Mouse (Mus musculus): ENCODE measurements around the gene Gm10642.

The Gm10642 gene

DNA sequence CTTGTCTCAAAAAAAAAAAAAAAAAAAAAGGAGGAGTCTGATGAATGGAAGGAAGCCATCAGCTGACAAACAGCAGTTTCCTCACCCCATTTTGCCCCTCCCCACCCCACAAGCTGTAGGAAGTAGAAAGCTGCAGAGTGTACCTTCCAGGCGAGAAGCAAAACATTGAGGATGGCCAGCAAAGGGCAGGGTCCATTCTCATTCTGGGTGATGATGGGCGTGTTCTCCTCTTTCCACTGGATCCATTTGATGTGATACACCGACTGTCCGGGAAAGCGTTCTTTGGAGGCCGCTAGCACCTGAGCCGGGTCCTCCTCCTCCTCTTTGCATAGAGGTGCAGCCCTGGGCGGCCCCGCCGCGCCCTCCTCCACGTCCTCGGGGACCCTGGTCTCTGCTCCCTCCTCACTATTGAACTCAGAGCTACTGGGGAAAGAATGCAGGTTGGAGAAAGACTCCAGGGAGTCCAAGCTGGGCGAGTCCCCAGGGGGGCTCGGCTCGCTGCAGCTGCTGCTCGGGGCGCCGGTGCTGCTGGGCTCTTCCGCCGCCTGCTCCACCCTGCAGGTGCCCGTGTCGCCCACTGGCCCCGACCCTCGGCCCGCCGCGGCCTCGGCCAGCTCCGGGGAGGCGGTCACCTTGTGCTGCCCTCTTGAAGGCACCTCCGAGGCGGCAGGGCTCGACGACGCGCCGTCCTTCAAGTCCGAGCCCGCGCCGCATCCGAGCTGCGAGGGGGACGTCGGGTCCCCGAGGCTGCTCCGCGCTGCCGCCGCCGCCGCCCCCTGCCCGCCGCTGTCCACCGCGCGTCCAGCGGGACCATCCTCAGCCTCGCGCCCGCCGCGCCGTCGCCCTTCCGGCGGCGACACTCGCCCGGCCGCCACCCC, at the start of gene Gm10642:
TSS of gene Gm10642 (plus strand) at position 122 of the 878 bp plus-strand sequence.
- peak; percentile 74 to 80 for DNase-seq

GRCm38 (mm10) chr9:70611026-70611673, 44.9 kb upstream of the Gm10642 start:
- no peak for DNase-seq

GRCm38 (mm10) chr9:70629711-70630110, 26.3 kb upstream of the Gm10642 start:
- no peak for DNase-seq

GRCm38 (mm10) chr9:70631665-70632064, 24.4 kb upstream of the Gm10642 start:
- DNase-seq: no peak

GRCm38 (mm10) chr9:70636748-70637147, 19.3 kb upstream of the Gm10642 start:
- no peak for DNase-seq

GRCm38 (mm10) chr9:70650260-70650659, 5.8 kb upstream of the Gm10642 start:
- DNase-seq: peak in 1 of 2 experiments; percentile 10

DNA sequence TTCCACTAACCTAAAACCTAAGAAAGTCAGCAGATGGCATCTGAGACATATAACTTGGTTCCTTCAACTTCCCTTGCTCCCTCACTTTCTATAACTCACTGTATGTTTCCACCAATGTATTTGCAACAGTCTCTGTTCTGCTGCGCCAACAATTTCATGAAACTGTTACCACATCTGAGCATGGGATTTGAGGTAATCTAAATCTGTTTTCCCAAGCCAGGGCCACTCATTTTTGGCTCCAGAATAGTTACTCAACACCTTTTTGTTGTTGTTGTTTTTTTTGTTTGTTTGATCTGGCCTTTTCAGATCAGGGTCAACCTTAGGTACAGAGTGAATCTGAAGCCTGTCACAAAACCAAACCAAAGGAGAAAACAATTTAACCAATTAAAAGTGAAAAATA, 5.1 kb upstream of the Gm10642 start:
- no peak for DNase-seq

DNA sequence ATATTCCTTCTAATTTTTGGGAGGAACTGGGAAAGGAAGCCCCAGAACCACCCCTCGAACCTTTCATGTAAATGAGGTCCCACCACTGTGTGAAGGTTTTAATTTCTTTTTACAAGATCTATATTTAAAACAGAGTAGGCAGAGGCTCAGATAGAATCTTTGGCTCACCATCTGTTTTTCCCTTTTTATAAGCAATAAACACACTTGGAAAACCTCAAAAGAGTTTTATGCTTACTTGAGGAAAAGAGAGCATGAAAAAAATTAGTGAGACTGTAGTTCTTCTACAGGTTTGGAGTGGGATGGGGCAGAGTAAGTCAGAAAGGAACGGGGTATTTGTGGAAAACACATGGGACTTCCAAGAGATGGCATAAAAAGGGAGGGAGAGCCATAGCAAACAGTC, 3.8 kb upstream of the Gm10642 start:
- DNase-seq: no peak

DNA sequence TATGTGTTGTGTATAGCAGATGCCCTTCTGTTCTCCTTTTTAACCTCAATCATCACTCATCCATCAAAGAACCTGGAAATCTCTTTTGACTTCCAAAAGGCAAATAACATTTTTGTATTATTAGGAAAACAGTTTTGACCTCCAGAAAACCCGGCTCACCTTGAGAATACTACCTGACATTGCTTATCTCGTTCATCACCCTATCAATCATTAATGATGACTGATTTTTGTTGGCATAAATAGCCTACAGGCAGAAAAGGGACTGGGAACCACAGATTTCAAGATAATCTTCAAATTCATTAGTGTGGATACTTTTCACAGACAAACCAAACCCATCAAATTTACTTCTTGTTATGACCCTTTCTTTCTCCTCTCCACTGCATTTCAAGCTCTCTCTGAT, 2.2 kb upstream of the Gm10642 start:
- DNase-seq: no peak

GRCm38 (mm10) chr9:70654496-70654895, 1.6 kb upstream of the Gm10642 start:
- DNase-seq: no peak

DNA sequence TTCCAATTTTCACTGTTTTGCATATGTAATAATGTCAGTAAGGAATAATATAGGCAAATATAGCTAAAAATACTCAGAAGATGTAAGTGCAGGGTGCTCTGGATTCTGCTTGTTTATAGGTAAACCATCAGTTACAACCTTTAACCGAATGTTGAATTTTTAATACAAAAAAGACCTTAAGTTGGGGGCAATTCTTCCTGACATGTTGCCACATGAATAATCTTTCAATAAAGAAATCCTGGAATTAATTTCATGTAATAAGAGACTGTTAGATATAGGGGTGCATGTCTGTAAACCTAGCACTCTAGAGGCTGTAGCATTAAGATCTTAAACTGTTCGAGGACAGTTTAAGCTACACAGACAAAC, 304 bp upstream of the Gm10642 start:
- DNase-seq: no peak

- peak; percentile 99 for DNase-seq
Observed at GRCm38 (mm10) chr9:70657013-70657967, 1.2 kb downstream of the Gm10642 start, which contains the start of gene Mindy2. Gene Mindy2, minus strand, starts transcription at chr9:70657174.

DNA sequence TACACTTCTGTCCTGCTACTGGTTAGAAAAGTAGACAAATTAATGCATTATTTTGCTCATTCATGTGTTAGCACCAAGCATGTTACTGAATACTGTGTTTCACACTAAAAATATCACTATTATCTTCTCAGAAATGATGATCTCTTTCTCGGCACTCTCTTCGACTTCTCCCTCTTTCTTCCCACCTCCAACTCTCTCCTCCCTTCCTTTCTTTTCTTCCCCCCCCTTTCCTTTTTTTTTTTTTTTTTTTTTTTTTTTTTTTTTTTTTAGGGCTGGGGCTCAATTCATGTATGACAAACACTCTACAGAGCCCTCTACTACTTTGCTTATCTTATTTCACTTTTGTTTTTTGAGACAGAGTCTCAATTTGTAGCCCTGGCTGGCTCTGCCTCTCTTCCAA, 2.2 kb downstream of the Gm10642 start:
- DNase-seq: no peak

DNA sequence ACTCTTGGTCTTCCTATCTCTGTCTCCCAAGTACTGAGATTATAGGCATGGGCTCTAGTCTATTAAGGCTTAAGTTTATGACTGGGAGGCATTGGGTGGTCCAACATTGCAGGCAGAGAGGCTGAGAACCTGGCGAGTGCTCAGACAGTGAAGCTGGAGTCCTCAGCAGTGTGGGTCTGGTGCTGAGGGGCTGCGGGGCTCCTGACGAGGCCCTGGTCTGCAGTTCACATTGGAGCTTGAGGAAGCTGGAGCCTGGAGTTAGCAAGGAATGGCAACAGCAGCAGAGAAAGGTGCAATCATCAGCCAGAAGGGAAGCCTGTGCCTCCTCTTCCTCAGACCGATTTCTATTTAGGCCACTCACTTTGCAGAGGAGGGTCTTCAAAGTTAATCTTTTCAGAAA, 8.8 kb downstream of the Gm10642 start:
- DNase-seq: no peak

DNA sequence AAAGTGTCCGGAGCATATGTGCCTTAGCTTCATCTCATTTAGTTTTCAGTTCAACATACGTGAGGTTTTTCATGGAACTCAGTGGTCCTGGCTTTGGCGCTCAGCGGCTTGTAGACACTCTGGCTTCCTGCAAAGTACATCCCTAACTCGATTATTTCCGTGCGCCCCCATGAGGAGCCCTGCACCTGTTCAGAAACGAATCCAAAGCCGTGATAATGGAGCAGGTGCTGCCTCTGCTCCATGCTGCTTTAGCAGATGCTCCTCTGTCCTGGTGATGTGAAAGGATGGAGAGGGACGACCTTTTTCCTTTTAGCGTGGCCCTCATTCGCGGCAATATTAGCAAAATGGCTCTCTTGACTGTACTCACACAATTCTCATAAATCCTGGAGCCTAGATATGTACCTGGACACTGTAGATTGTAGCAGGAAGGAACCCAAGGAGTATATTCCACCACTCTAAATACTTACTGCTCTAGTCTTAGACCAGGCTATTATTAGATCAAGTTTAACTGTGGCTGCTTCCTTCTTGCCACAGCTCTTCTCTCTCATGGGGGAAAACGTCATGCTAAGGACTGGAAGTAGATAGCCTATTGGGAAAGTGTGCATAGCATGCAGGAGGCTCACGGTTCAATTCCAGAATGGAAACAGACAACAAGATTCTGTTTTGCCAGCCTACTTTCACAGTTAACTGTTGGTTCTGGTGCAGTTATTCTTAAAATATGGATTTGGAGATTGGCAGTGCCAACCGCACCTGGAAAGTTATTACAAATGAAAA, 9.5 kb downstream of the Gm10642 start:
- no peak for DNase-seq

DNA sequence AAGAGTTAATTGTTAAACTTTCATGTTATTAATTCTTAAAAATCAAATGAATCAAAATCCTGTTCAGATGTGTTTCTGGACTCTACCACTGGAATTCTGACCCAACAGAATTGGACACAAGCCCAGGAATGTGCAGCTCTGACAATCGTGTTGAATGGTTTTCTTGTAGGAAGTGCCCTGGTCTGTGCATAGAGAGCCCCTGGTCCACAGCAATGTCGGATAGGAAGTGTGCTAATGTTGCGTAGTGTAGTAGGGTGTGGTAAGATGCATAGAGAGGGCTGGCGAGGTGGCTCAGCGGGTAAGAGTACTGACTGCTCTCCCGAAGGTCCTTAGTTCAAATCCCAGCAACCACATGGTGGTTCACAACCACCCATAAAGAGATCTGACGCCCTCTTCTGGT, 10.8 kb downstream of the Gm10642 start:
- DNase-seq: no peak

GRCm38 (mm10) chr9:70668048-70668447, 12.0 kb downstream of the Gm10642 start:
- peak; percentile 47 to 53 for DNase-seq

DNA sequence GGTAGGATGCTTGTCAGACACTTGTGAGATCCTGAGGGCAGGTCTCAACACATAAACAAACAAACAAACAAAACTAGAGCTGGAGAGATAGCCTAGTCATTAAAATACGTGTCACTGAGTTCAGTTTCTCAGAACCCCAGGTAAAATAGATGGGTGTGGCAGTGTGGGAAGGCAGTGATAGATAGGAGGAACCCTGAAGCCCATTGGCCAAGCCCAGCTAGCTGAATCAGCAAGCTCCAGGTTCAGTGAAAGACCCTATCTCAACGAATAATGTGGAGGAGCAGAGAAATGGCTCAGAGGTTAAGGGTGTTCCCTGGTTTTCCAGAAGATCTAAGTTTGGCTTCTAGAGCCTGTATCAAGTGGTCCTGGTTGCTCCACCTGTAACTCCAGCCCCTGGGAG, 13.1 kb downstream of the Gm10642 start:
- DNase-seq: no peak

GRCm38 (mm10) chr9:70670381-70670780, 14.3 kb downstream of the Gm10642 start:
- no peak for DNase-seq

DNA sequence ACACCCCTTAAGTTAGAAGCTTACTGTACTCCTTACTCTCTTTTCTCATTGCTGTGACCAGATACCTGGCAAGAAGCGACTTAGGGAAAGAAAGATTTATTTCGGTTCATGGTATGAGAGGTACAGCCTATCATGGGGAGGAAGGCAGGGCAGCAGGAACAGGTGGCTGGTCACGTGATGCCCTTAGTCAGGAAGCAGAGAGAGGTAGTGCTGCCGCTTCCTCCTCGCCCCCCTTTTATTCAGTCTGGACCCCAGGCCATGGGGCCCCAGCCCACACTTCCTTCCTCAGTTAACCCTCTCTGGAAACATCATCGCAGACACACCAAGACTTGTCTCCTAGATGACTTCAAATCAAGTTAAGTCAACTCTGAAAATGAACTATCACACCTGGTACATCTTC, 15.2 kb downstream of the Gm10642 start:
- DNase-seq: peak; percentile 66 to 71

DNA sequence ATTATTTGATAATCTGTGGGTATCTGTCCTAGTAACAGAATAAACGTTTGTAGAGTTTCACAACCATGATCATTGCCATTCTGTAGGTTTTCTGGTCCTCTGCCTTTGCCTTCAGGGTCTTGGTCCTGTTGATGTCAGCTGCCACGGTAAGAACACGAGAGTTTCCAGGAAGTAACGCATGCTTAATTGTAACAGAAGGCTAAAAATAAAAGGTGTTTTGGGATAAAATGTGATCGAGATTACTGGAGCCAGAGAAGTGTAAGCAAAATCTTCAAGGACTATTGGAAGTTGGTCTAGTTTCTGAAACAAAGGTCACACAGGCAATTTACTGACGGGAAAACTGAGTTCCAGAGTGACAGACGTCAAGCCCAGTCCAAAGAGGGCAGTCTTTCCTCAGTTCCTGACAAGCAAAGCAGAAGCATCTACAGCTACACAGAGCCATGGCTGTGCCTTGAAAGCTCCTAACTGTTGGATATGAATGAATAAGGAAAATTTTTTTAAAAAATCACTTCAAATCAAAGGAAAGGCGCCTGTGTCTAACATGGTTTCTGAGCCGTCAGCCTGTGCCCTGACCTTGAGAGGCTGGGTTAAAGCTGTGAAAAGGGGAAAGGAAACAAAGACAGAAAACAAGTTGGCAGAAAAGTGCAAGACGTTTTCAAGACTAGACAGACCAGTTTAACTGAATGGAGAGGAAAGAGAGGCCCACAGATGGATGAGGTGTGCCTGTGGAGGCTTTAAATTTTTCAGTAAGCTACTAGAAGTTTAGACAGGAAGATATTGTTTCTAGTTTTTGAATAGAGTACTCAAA, 15.9 kb downstream of the Gm10642 start:
- DNase-seq: peak; percentile 32 to 33

All from B cell, adult 2 months (primary cell).